Mouse (Mus musculus): Measurements from ENCODE around the gene Chfr.

- TF ChIP-seq POLR2A (IDR thresholded peaks at IDR 0.05; ENCODE audit: insufficient read length, low read depth) (no peak), MAX (IDR thresholded peaks at IDR 0.05; ENCODE audit: low read depth) (no peak)
Observed at GRCm38 (mm10) chr5:110204777-110205176, 69.1 kb downstream of the Chfr start.

Measured in myocyte (in vitro differentiated cells).